Mouse (Mus musculus): Measurements from ENCODE around the gene Fstl1.

Fstl1 gene

GRCm38 (mm10) chr16:37776860-37777651 is at the start of gene Fstl1:
Gene Fstl1, plus strand, starts transcription at chr16:37776873.
- DNase-seq (ENCODE audit: low read depth, low spot score), result no peak

DNA sequence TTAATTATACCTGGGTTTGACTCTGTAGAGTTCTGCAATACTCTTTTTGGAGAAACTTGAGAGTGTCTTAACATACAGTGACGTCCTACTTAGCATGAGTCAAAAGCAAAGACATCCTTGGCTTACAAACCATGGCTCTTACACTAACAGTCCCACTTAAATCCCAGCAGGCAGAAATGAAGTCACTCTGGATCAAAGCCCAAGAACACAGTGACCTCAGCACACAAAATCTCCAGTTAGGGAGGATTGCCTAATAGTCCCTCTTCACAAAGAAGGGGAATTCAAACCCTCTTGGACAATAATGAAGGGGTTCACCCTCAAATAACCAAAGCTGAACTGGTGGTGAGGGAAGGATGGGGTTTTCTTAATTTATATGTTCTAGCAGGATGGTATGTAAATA is 48.0 kb upstream of the Fstl1 start:
- DNase-seq (ENCODE audit: low read depth, low spot score), result no peak

- no peak for DNase-seq (ENCODE audit: low read depth, low spot score)
Observed at GRCm38 (mm10) chr16:37729381-37730150, 47.1 kb upstream of the Fstl1 start.

- no peak for DNase-seq (ENCODE audit: low read depth, low spot score)
Observed at GRCm38 (mm10) chr16:37730293-37730835, 46.3 kb upstream of the Fstl1 start.

DNA sequence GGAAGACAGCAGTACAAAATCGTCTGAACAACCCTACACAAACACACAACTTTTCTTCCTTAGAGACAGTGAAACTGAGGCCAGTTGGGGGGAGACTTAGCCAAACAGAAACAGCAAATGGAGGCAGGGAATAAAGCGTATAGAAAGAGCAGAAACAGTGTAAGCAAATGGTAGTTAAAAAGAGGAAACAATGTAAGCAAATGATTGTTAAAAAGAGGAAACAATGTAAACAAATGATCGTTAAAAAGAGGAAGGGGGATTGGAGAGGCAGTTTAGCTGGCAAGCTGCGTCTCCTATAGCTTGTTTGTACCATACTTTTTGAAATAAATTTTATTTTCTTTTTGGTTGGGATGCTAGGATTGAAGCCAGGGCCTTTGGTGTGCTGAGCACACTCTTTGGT is 45.2 kb upstream of the Fstl1 start:
- DNase-seq (ENCODE audit: low read depth, low spot score), result no peak

DNA sequence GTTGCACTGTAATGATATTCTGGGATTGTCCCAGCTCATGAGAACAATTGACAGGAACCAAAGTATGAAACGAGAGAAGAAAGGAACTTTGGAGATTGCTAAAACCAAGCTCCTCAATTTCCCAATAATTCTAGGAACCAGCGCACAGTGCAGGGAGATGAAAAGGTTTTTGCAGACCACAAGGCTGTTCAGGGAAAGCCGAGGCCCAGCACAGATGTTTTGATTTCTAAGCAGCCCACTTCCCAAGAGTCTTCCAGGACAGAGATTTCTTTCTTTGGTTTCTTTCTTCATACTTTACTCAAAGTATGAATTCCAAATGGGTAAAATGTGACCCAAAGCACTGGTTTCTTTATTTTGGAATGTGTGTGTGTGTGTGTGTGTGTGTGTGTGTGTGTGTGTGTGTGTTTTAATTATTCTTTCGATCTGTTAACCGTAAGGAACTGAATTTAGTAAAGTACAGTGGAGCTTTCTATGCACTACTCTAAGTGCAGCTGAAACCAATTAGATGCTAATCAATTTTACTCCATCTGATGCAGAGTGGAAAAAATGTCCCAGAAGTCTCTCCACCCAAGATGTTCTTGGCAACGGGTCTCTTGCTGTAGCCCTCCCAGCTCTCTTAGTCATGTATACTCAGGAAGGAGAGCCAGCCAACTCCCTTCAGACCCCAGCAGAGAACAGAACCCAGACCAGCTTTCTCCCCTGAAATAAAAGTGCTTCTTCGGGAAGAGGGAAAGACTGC is 44.5 kb upstream of the Fstl1 start:
- DNase-seq (ENCODE audit: low read depth, low spot score), result no peak

- DNase-seq (ENCODE audit: low read depth, low spot score), result no peak
Observed at GRCm38 (mm10) chr16:37740076-37740475, 36.6 kb upstream of the Fstl1 start.

DNA sequence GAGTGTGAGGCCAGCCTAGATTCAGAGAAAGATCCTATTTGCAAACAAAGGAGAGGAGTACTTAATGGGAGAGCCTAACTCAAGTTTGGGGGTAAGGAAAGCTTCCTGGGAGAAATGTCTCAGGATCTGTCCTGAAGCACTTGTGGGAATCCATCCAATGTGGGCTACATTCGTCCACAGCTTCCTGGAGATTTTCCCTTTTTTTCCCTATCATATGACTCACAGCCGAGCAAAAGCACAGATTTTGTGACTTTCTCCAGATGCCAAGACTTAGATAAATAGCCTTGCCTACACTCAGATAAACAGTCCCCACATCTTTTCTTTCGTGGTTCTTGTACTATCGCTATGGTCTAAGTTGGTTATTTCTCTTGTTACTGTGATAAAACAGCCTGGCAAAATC is 34.4 kb upstream of the Fstl1 start:
- no peak for DNase-seq (ENCODE audit: low read depth, low spot score)

- DNase-seq (ENCODE audit: low read depth, low spot score), result no peak
Observed at GRCm38 (mm10) chr16:37752876-37753275, 23.8 kb upstream of the Fstl1 start.

GRCm38 (mm10) chr16:37753809-37754208 is 22.9 kb upstream of the Fstl1 start:
- no peak for DNase-seq (ENCODE audit: low read depth, low spot score)

- DNase-seq (ENCODE audit: low read depth, low spot score), result no peak
Observed at GRCm38 (mm10) chr16:37754483-37754882, 22.2 kb upstream of the Fstl1 start.

GRCm38 (mm10) chr16:37757223-37757622 is 19.4 kb upstream of the Fstl1 start:
- DNase-seq (ENCODE audit: low read depth, low spot score), result no peak

- no peak for DNase-seq (ENCODE audit: low read depth, low spot score)
Observed at GRCm38 (mm10) chr16:37763797-37764196, 12.9 kb upstream of the Fstl1 start.

GRCm38 (mm10) chr16:37776166-37776859 is 360 bp upstream of the Fstl1 start:
- no peak for DNase-seq (ENCODE audit: low read depth, low spot score)

GRCm38 (mm10) chr16:37777796-37778475 is 1.3 kb downstream of the Fstl1 start:
- DNase-seq (ENCODE audit: low read depth, low spot score), result no peak

DNA sequence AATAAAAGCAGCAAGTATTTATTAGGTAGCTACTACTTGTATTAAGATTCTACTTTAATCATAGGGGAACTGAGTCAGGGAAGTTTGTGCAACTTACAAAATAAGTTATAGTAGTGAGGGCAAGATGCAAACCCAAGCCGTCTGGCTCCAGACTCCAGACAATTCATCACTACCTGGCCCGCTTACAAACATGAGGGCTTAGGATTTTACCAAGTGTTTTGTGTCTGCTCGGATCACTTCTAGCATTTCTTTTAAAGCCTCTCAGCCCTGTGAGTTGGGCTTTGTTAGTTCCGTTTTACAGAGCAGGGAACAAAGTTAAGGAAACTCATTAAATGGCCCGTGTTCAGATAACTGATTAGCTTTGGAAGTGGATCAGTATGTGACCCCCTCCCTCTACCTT is 1.9 kb downstream of the Fstl1 start:
- no peak for DNase-seq (ENCODE audit: low read depth, low spot score)

DNA sequence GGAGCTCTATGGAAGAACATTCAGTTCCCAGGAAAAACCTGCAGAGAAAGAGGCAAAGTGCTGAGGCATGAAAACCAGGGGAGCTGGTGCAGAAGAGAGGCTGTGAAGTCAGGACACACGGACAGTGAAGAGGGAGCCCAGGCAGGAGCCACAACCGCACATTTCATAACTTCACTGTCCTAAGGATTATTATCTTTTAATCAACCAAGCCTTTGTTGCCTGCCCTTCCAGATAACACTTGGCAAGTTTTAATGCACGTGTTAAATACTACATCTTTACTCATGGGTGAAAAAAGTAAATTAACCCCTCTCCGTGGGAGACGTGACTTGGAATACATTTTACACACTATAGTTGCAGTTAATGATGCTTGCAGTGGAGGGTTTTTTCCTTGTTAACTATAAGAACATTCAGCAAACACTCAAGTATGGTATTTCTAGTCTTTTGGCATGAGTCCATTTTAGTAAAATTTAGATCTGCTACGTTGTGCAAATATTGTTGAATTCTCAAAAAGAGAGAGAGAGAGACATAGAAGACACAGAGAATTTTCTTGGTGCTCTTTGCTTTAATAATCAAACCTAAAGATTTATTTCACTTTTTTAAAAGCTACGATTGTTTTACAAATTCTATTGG is 3.1 kb downstream of the Fstl1 start:
- no peak for DNase-seq (ENCODE audit: low read depth, low spot score)

GRCm38 (mm10) chr16:37780386-37780785 is 3.7 kb downstream of the Fstl1 start:
- DNase-seq (ENCODE audit: low read depth, low spot score), result no peak

DNA sequence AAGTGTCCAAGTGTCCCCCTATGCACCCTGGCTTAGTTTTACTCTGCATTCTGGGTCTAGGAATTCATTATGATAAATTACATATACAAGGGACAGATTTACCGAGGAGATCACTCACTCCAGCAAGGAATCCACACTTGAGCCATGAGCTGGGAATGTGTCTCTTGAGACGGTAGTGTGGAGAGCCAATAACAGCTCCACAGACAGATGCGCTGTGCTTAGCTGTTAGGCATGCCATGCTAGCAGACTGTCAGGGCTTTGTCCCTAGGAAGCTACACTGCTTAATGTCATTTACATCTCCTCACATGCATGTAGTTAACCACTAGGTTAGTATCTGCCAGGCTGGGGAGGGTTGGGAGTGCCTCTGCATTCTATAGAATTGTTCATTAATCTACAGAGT is 4.2 kb downstream of the Fstl1 start:
- no peak for DNase-seq (ENCODE audit: low read depth, low spot score)

GRCm38 (mm10) chr16:37784526-37784925 is 7.9 kb downstream of the Fstl1 start:
- DNase-seq (ENCODE audit: low read depth, low spot score), result no peak
